Mouse (Mus musculus): ENCODE measurements at regions not wholly inside any gene's neighbourhood (a gene's known extent, or its start where the extent isn't known, plus 50 kb on each side); places are given as distances from the start of the nearest gene placed in this dataset.

DNA sequence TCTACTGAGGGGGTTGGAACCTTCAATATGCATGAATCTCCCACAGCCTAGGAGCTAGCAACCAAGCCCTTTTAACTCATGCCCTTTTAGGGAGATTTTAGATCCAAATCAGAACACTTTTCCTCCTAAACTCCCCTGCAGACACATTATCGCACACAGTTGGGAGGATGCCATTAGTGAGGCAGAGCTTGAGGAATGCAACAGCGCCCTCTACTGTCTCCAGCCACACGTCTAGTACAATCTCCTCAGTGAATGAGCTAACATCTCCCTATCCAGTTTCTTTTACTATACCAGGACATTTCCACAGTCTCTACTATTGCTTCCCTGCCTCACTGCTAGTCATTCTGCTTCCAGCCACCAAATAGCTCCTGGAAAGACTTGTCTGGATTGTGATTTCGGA, 59.3 kb downstream of the 1700080O16Rik start:
- Histone ChIP-seq H3K27me3 (ENCODE audit: control insufficient read depth, insufficient read depth, low read depth, low read length) (no peaks in the 10 kb centered on the region), H3K4me2 (ENCODE audit: low read depth, low read length) (no peak overlapping the region), H3K9ac (ENCODE audit: low read length) (no peak overlapping the region), H3K4me1 (replicated peaks; ENCODE audit: control insufficient read depth, insufficient read depth, low read length) (no peaks in the 10 kb centered on the region), H3K9me3 (ENCODE audit: control insufficient read depth, low read length) (no peaks in the 10 kb centered on the region), H3K36me3 (ENCODE audit: control insufficient read depth, insufficient read depth, low read length) (no peaks in the 10 kb centered on the region), H3K27ac (ENCODE audit: low read length) (no peak overlapping the region), H3K4me3 (ENCODE audit: low read length) (no peak overlapping the region)
- WGBS, result 17% methylated on average over 4 of the region's 4 CpGs
- peak; percentile 51; the same call in 1 of the 2 replicates for ATAC-seq (ENCODE audit: low read depth)

GRCm38 (mm10) chrX:51911566-51911965, 61.0 kb downstream of the 1700080O16Rik start:
- H3K9me3 ChIP-seq (ENCODE audit: control insufficient read depth, low read length), result no peaks in the 10 kb centered on the region
- WGBS, result 56% methylated on average over 1 of the region's 1 CpGs
- H3K27ac ChIP-seq (ENCODE audit: low read length), result no peak overlapping the region
- no peaks in the 10 kb centered on the region for H3K4me1 ChIP-seq (replicated peaks; ENCODE audit: control insufficient read depth, insufficient read depth, low read length)
- no peak overlapping the region for H3K4me3 ChIP-seq (ENCODE audit: low read length)
- no peaks in the 10 kb centered on the region for H3K36me3 ChIP-seq (ENCODE audit: control insufficient read depth, insufficient read depth, low read length)
- H3K27me3 ChIP-seq (ENCODE audit: control insufficient read depth, insufficient read depth, low read depth, low read length), result no peaks in the 10 kb centered on the region
- no peak for ATAC-seq (ENCODE audit: low read depth)
- no peak overlapping the region for H3K4me2 ChIP-seq (ENCODE audit: low read depth, low read length)
- no peak overlapping the region for H3K9ac ChIP-seq (ENCODE audit: low read length)

GRCm38 (mm10) chrX:51910576-51910975, 62.0 kb downstream of the 1700080O16Rik start:
- ATAC-seq (ENCODE audit: low read depth), result no peak
- Histone ChIP-seq H3K36me3 (ENCODE audit: control insufficient read depth, insufficient read depth, low read length) (no peaks in the 10 kb centered on the region), H3K4me3 (ENCODE audit: low read length) (no peak overlapping the region), H3K27ac (ENCODE audit: low read length) (no peak overlapping the region), H3K4me1 (replicated peaks; ENCODE audit: control insufficient read depth, insufficient read depth, low read length) (no peaks in the 10 kb centered on the region), H3K27me3 (ENCODE audit: control insufficient read depth, insufficient read depth, low read depth, low read length) (no peaks in the 10 kb centered on the region), H3K9ac (ENCODE audit: low read length) (no peak overlapping the region), H3K9me3 (ENCODE audit: control insufficient read depth, low read length) (no peaks in the 10 kb centered on the region), H3K4me2 (ENCODE audit: low read depth, low read length) (no peak overlapping the region)
- 45% methylated on average over 1 of the region's 1 CpGs for whole genome bisulfite sequencing

DNA sequence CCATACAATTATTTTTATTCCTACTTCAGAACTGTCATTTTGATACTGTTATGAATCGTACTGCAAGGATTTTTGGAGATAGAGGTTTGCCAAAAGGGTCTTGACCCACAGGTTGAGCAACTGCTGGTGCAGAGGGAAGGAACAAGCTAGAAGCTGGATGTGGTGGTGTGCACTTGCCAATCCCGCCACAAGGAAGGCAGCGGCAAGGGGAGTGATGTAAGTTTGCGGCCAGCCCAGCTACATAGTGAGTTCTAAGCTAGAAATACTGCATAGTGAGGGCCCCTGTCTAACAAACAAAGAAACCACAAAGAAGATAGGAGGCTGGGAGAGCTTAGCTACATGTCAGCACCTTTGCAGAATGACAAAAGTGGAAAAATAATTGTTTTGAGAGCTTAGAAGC, 74.1 kb downstream of the 1700080O16Rik start:
- Histone ChIP-seq H3K9me3 (ENCODE audit: control insufficient read depth, low read length) (peaks cover 3% of the 10 kb centered on the region), H3K4me2 (ENCODE audit: low read depth, low read length) (no peak overlapping the region), H3K27ac (ENCODE audit: low read length) (no peak overlapping the region), H3K9ac (ENCODE audit: low read length) (no peak overlapping the region), H3K36me3 (ENCODE audit: control insufficient read depth, insufficient read depth, low read length) (no peaks in the 10 kb centered on the region), H3K4me3 (ENCODE audit: low read length) (no peak overlapping the region), H3K4me1 (replicated peaks; ENCODE audit: control insufficient read depth, insufficient read depth, low read length) (no peaks in the 10 kb centered on the region), H3K27me3 (ENCODE audit: control insufficient read depth, insufficient read depth, low read depth, low read length) (no peaks in the 10 kb centered on the region)
- ATAC-seq (ENCODE audit: low read depth), result no peak
- 78% methylated on average over 4 of the region's 4 CpGs for WGBS

- 32% methylated on average over 5 of the region's 5 CpGs for WGBS
- no peak overlapping the region for H3K4me2 ChIP-seq (ENCODE audit: low read depth, low read length)
- no peak overlapping the region for H3K4me3 ChIP-seq (ENCODE audit: low read length)
- no peak for ATAC-seq (ENCODE audit: low read depth)
- no peaks in the 10 kb centered on the region for H3K4me1 ChIP-seq (replicated peaks; ENCODE audit: control insufficient read depth, insufficient read depth, low read length)
- H3K9me3 ChIP-seq (ENCODE audit: control insufficient read depth, low read length), result peaks cover 3% of the 10 kb centered on the region
- no peak overlapping the region for H3K27ac ChIP-seq (ENCODE audit: low read length)
- no peaks in the 10 kb centered on the region for H3K27me3 ChIP-seq (ENCODE audit: control insufficient read depth, insufficient read depth, low read depth, low read length)
- H3K36me3 ChIP-seq (ENCODE audit: control insufficient read depth, insufficient read depth, low read length), result no peaks in the 10 kb centered on the region
- H3K9ac ChIP-seq (ENCODE audit: low read length), result no peak overlapping the region
Measured at GRCm38 (mm10) chrX:51897059-51897458, 75.5 kb downstream of the 1700080O16Rik start.

GRCm38 (mm10) chrX:51895646-51896190, 76.9 kb downstream of the 1700080O16Rik start:
- ATAC-seq (ENCODE audit: low read depth), result no peak
- peaks cover 3% of the 10 kb centered on the region for H3K9me3 ChIP-seq (ENCODE audit: control insufficient read depth, low read length)
- H3K9ac ChIP-seq (ENCODE audit: low read length), result no peak overlapping the region
- no peaks in the 10 kb centered on the region for H3K36me3 ChIP-seq (ENCODE audit: control insufficient read depth, insufficient read depth, low read length)
- no peak overlapping the region for H3K4me2 ChIP-seq (ENCODE audit: low read depth, low read length)
- no peaks in the 10 kb centered on the region for H3K4me1 ChIP-seq (replicated peaks; ENCODE audit: control insufficient read depth, insufficient read depth, low read length)
- WGBS, result 67% methylated on average over 10 of the region's 10 CpGs
- no peaks in the 10 kb centered on the region for H3K27me3 ChIP-seq (ENCODE audit: control insufficient read depth, insufficient read depth, low read depth, low read length)
- no peak overlapping the region for H3K27ac ChIP-seq (ENCODE audit: low read length)
- no peak overlapping the region for H3K4me3 ChIP-seq (ENCODE audit: low read length)

- Histone ChIP-seq H3K4me2 (ENCODE audit: low read depth, low read length) (no peak overlapping the region), H3K4me1 (replicated peaks; ENCODE audit: control insufficient read depth, insufficient read depth, low read length) (no peaks in the 10 kb centered on the region), H3K27me3 (ENCODE audit: control insufficient read depth, insufficient read depth, low read depth, low read length) (no peaks in the 10 kb centered on the region), H3K9ac (ENCODE audit: low read length) (no peak overlapping the region), H3K36me3 (ENCODE audit: control insufficient read depth, insufficient read depth, low read length) (no peaks in the 10 kb centered on the region), H3K9me3 (ENCODE audit: control insufficient read depth, low read length) (peaks cover 3% of the 10 kb centered on the region), H3K4me3 (ENCODE audit: low read length) (no peak overlapping the region), H3K27ac (ENCODE audit: low read length) (no peak overlapping the region)
- ATAC-seq (ENCODE audit: low read depth), result no peak
- WGBS, result 55% methylated on average over 1 of the region's 1 CpGs
Measured at GRCm38 (mm10) chrX:51892716-51893115, 79.9 kb downstream of the 1700080O16Rik start.

GRCm38 (mm10) chrX:51886129-51886528, 85.1 kb upstream of the Usp26 start:
- Histone ChIP-seq H3K9me3 (ENCODE audit: control insufficient read depth, low read length) (no peaks in the 10 kb centered on the region), H3K36me3 (ENCODE audit: control insufficient read depth, insufficient read depth, low read length) (no peaks in the 10 kb centered on the region), H3K9ac (ENCODE audit: low read length) (no peak overlapping the region), H3K4me1 (replicated peaks; ENCODE audit: control insufficient read depth, insufficient read depth, low read length) (no peaks in the 10 kb centered on the region), H3K27me3 (ENCODE audit: control insufficient read depth, insufficient read depth, low read depth, low read length) (no peaks in the 10 kb centered on the region), H3K27ac (ENCODE audit: low read length) (no peak overlapping the region), H3K4me2 (ENCODE audit: low read depth, low read length) (no peak overlapping the region), H3K4me3 (ENCODE audit: low read length) (no peak overlapping the region)
- no peak for ATAC-seq (ENCODE audit: low read depth)
- 63% methylated on average over 5 of the region's 5 CpGs for WGBS

Measured in lung, embryonic 16.5 days (tissue).